Mouse (Mus musculus): ENCODE measurements around the gene Olfr1214. TPM values are rescaled to one million over a fixed set of nuclear protein-coding genes. Genes with fewer than 3 reads are reported as not detected.

The Olfr1214 gene
- polyA plus RNA-seq, 1 experiment from 2014 or later: not detected

Other genes with a start within 250 kb of the Olfr1214 start
- not detected in 2 replicates for gene Olfr1198, start 241.3 kb downstream of the Olfr1214 start, polyA plus RNA-seq (2014; fragmentation: Nextera tagmentation; extraction: Ambion mirVana)
- not detected in 2 replicates for gene Olfr1199, start 232.2 kb downstream of the Olfr1214 start, polyA plus RNA-seq (2014; fragmentation: Nextera tagmentation; extraction: Ambion mirVana)
- gene Olfr1200, start 222.2 kb downstream of the Olfr1214 start, polyA plus RNA-seq (2014; fragmentation: Nextera tagmentation; extraction: Ambion mirVana): not detected in 2 replicates
- not detected in 2 replicates for gene Olfr1201, start 199.6 kb downstream of the Olfr1214 start, polyA plus RNA-seq (2014; fragmentation: Nextera tagmentation; extraction: Ambion mirVana)
- not detected in 2 replicates for gene Olfr1202, start 178.2 kb downstream of the Olfr1214 start, polyA plus RNA-seq (2014; fragmentation: Nextera tagmentation; extraction: Ambion mirVana)
- gene Olfr1205, start 162.9 kb downstream of the Olfr1214 start, polyA plus RNA-seq (2014; fragmentation: Nextera tagmentation; extraction: Ambion mirVana): not detected in 2 replicates
- not detected in 2 replicates for gene Olfr1204, start 143.4 kb downstream of the Olfr1214 start, polyA plus RNA-seq (2014; fragmentation: Nextera tagmentation; extraction: Ambion mirVana)
- not detected in 2 replicates for gene Olfr1206, start 129.4 kb downstream of the Olfr1214 start, polyA plus RNA-seq (2014; fragmentation: Nextera tagmentation; extraction: Ambion mirVana)
- gene Olfr1208, start 90.3 kb downstream of the Olfr1214 start, polyA plus RNA-seq (2014; fragmentation: Nextera tagmentation; extraction: Ambion mirVana): not detected in 2 replicates
- gene Olfr1209, start 77.5 kb downstream of the Olfr1214 start, polyA plus RNA-seq (2014; fragmentation: Nextera tagmentation; extraction: Ambion mirVana): not detected in 2 replicates
- gene Olfr1211, start 54.5 kb downstream of the Olfr1214 start, polyA plus RNA-seq (2014; fragmentation: Nextera tagmentation; extraction: Ambion mirVana): not detected in 2 replicates
- not detected in 2 replicates for gene Olfr1212, start 38.7 kb downstream of the Olfr1214 start, polyA plus RNA-seq (2014; fragmentation: Nextera tagmentation; extraction: Ambion mirVana)
- gene Gm13762, start 12.4 kb downstream of the Olfr1214 start, polyA plus RNA-seq (2014; fragmentation: Nextera tagmentation; extraction: Ambion mirVana): not detected in 2 replicates
- gene Olfr1215, start 14.3 kb upstream of the Olfr1214 start, polyA plus RNA-seq (2014; fragmentation: Nextera tagmentation; extraction: Ambion mirVana): not detected in 2 replicates
- not detected in 2 replicates for gene Olfr1216, start 25.7 kb upstream of the Olfr1214 start, polyA plus RNA-seq (2014; fragmentation: Nextera tagmentation; extraction: Ambion mirVana)
- not detected in 2 replicates for gene Olfr1217, start 39.4 kb upstream of the Olfr1214 start, polyA plus RNA-seq (2014; fragmentation: Nextera tagmentation; extraction: Ambion mirVana)
- gene Olfr1218, start 68.5 kb upstream of the Olfr1214 start, polyA plus RNA-seq (2014; fragmentation: Nextera tagmentation; extraction: Ambion mirVana): not detected in 2 replicates
- gene Olfr1219, start 90.9 kb upstream of the Olfr1214 start, polyA plus RNA-seq (2014; fragmentation: Nextera tagmentation; extraction: Ambion mirVana): not detected in 2 replicates
- gene Olfr1220, start 114.2 kb upstream of the Olfr1214 start, polyA plus RNA-seq (2014; fragmentation: Nextera tagmentation; extraction: Ambion mirVana): not detected in 2 replicates
- not detected in 2 replicates for gene Olfr1221, start 124.6 kb upstream of the Olfr1214 start, polyA plus RNA-seq (2014; fragmentation: Nextera tagmentation; extraction: Ambion mirVana)
- not detected in 2 replicates for gene Olfr1222, start 140.4 kb upstream of the Olfr1214 start, polyA plus RNA-seq (2014; fragmentation: Nextera tagmentation; extraction: Ambion mirVana)
- not detected in 2 replicates for gene Olfr1223, start 158.9 kb upstream of the Olfr1214 start, polyA plus RNA-seq (2014; fragmentation: Nextera tagmentation; extraction: Ambion mirVana)
- gene Olfr1224-ps1, start 171.4 kb upstream of the Olfr1214 start, polyA plus RNA-seq (2014; fragmentation: Nextera tagmentation; extraction: Ambion mirVana): not detected in 2 replicates
- not detected in 2 replicates for gene Olfr1225, start 182.0 kb upstream of the Olfr1214 start, polyA plus RNA-seq (2014; fragmentation: Nextera tagmentation; extraction: Ambion mirVana)
- not detected in 2 replicates for gene Olfr1226, start 207.4 kb upstream of the Olfr1214 start, polyA plus RNA-seq (2014; fragmentation: Nextera tagmentation; extraction: Ambion mirVana)